Mouse (Mus musculus) spleen, postnatal 4 days (tissue): ENCODE measurements around the gene Stmn1.

Source experiments
- DNase-seq, 2 experiments: peaks; one replicate each; pipeline ENCODE4 v3.0.0; 2022; ENCODE audit warnings: low spot score in 2 of 2

Gene Stmn1

DNA sequence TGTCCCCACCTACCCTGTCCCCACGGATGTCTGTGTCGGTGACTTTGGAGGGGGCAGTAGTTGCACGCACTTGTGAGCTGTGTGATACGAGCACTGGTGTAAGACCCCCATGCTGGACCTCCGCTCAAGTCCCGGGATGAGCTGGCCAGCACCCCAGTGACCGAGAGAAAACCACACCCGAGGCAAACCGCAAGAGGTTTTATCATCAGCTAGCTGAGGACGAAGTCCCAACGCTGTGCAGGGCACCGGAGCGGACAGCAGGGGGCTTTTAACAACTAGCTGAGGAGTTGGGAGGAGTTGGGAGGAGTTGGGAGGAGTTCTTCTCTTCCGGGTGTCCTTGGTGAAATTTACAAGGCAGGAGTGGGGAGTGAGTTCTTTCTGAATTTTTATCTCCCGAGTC, 44.7 kb downstream of the Stmn1 start:
- peak; percentile 83 to 85 for DNase-seq

- no peak for DNase-seq
Observed at GRCm38 (mm10) chr4:134514309-134514930, 46.3 kb downstream of the Stmn1 start.

- DNase-seq: no peak
Observed at GRCm38 (mm10) chr4:134515614-134516013, 47.5 kb downstream of the Stmn1 start.

DNA sequence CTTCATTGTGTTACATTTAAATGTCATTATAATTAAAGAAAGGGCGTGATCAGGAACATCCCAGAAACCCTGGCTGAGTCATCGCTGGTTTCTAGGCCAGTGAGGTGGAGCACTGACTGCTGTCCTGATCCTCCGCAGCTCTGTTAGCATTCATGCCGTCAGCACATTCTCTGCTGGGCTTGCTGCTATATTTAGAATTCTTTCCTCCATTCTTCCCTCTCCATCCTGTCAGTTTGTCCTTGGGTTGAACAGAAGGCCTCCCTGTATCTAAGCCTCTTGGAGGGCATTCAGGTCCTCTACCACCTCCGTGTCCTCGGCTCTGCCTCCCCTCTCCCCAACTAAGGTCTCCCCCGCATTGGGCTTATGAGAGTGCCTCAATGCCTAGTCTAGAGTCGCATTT, 48.9 kb downstream of the Stmn1 start:
- no peak for DNase-seq

DNA sequence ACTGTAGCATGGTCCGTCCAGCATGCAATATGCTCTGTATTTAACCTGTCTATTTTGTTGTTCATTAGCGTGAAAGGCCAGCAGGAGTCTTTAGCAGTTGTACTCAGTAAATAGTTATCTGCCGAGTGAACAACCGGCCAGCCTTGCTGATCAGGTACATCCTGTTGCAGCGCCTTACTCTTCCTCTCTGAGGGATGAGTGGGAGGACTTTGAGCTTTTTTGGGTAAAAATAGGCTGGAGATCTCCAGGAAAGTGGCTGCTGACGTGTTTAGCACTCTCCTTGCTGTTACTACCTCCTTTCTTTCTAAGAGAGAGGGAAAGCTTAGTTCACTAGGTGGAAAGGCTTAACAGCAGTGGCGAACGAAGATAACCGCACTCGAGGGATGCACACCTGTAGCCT, 49.6 kb downstream of the Stmn1 start:
- no peak for DNase-seq

- DNase-seq: no peak
Observed at GRCm38 (mm10) chr4:134518541-134518940, 50.4 kb downstream of the Stmn1 start.

- DNase-seq: no peak
Observed at GRCm38 (mm10) chr4:134519281-134519680, 51.2 kb downstream of the Stmn1 start.
